Mouse (Mus musculus) limb, embryonic 15.5 days (tissue): ENCODE data around the gene Ogfrl1. TPM values are rescaled to one million over a fixed set of nuclear protein-coding genes. Genes with fewer than 3 reads are reported as not detected.
"Not testable (repeated sequence)": the region's sequence is repeated elsewhere in the genome, so short reads cannot be mapped to it uniquely, and the experiment has no call there.

Experiments
- ATAC-seq: fragments of 200-750 bp; cut with Nextera tagmentation; 2 replicates; pipeline ENCODE4 v1.8.0; 2017; ENCODE audit warnings: low read depth, moderate TSS enrichment; ENCODE audit not compliant: insufficient number of reproducible peaks, low FRiP score, low TSS enrichment
- H3K27ac ChIP-seq: fragments of 300-500 bp; sonication (generic); 2 replicates; pipeline ENCODE4 v1.5.1; 2015; ENCODE audit warnings: moderate library complexity, mild to moderate bottlenecking, inconsistent platforms
- H3K27me3 ChIP-seq: fragments of 300-500 bp; sonication (generic); 2 replicates; pipeline ENCODE4 v1.6.1; 2015; ENCODE audit warnings: inconsistent platforms
- H3K36me3 ChIP-seq: fragments of 300-500 bp; sonication (generic); 2 replicates; pipeline ENCODE4 v1.6.1; 2015; ENCODE audit warnings: inconsistent platforms
- H3K4me1 ChIP-seq: fragments of 300-500 bp; sonication (generic); 2 replicates; pipeline ENCODE4 v1.6.1; 2015; ENCODE audit warnings: inconsistent platforms
- H3K4me2 ChIP-seq: fragments of 300-500 bp; sonication (generic); 2 replicates; pipeline ENCODE4 v1.6.1; 2015; ENCODE audit warnings: mild to moderate bottlenecking, inconsistent platforms
- H3K4me3 ChIP-seq: fragments of 300-500 bp; sonication (generic); 2 replicates; pipeline ENCODE4 v1.5.1; 2015; ENCODE audit warnings: mild to moderate bottlenecking, inconsistent platforms
- H3K9ac ChIP-seq: fragments of 300-500 bp; sonication (generic); 2 replicates; pipeline ENCODE4 v1.6.1; 2015; ENCODE audit warnings: inconsistent platforms
- H3K9me3 ChIP-seq: fragments of 300-500 bp; sonication (generic); 2 replicates; pipeline ENCODE4 v1.6.1; 2016; ENCODE audit warnings: inconsistent platforms
- WGBS: fragments of 180-500 bp; shearing (Covaris S2); methylation state at CpG from one replicate; pipeline ENCODE4 v1.1.7; 2015; 5-methylcytosine and 5-hydroxymethylcytosine counted together
- polyA plus RNA-seq: library from polyadenylated mRNA; unstranded; fragments of >200 nt; fragmentation: Nextera tagmentation; extraction: Ambion mirVana; gene quantifications from 2 replicates; pipeline ENCODE4 v1.2.1, GENCODE M21; 2015

Gene Ogfrl1
- 6.4 and 9.4 TPM in 2 replicates for polyA plus RNA-seq

- H3K9me3 ChIP-seq = no peaks in the 10 kb centered on the region
- ATAC-seq = no peak
- no peak within 1 kb of the TSS for H3K9ac ChIP-seq
- H3K4me2 ChIP-seq = no peak within 1 kb of the TSS
- H3K4me3 ChIP-seq = no peak within 1 kb of the TSS
- no peaks in the 10 kb centered on the region for H3K27me3 ChIP-seq
- no peaks in the 10 kb centered on the region for H3K36me3 ChIP-seq
- 76% methylated on average over 4 of the region's 4 CpGs for WGBS
- H3K27ac ChIP-seq = no peak within 1 kb of the TSS
- no peaks in the 10 kb centered on the region for H3K4me1 ChIP-seq
These were observed at the start of gene Ogfrl1 for GRCm38 (mm10) chr1:23397623-23398022. Gene Ogfrl1, minus strand, starts transcription at chr1:23397772.

GRCm38 (mm10) chr1:23445736-23446424, 48.3 kb upstream of the Ogfrl1 start:
- 79% methylated on average over 5 of the region's 5 CpGs for WGBS
- no peaks in the 10 kb centered on the region for H3K4me1 ChIP-seq
- ATAC-seq = no peak
- H3K9me3 ChIP-seq = no peaks in the 10 kb centered on the region
- H3K27ac ChIP-seq = no peak overlapping the region
- H3K4me2 ChIP-seq = no peak overlapping the region
- no peaks in the 10 kb centered on the region for H3K36me3 ChIP-seq
- H3K4me3 ChIP-seq = no peak overlapping the region
- H3K27me3 ChIP-seq = no peaks in the 10 kb centered on the region
- H3K9ac ChIP-seq = no peak overlapping the region

- Histone ChIP-seq H3K36me3 (no peaks in the 10 kb centered on the region), H3K27me3 (no peaks in the 10 kb centered on the region), H3K9ac (no peak overlapping the region), H3K9me3 (no peaks in the 10 kb centered on the region), H3K27ac (no peak overlapping the region), H3K4me3 (no peak overlapping the region), H3K4me2 (no peak overlapping the region), H3K4me1 (no peaks in the 10 kb centered on the region)
- ATAC-seq = no peak
- WGBS = 77% methylated on average over 3 of the region's 3 CpGs
These were observed 36.0 kb upstream of the Ogfrl1 start for GRCm38 (mm10) chr1:23433612-23434011.

GRCm38 (mm10) chr1:23426447-23426846, 28.9 kb upstream of the Ogfrl1 start:
- Histone ChIP-seq H3K36me3 (no peaks in the 10 kb centered on the region), H3K27ac (no peak overlapping the region), H3K4me3 (no peak overlapping the region), H3K27me3 (no peaks in the 10 kb centered on the region), H3K9ac (no peak overlapping the region), H3K4me2 (no peak overlapping the region), H3K9me3 (no peaks in the 10 kb centered on the region), H3K4me1 (no peaks in the 10 kb centered on the region)
- no peak for ATAC-seq
- WGBS = 67% methylated on average over 2 of the region's 2 CpGs

- Histone ChIP-seq H3K9ac (no peak overlapping the region), H3K4me2 (no peak overlapping the region), H3K27me3 (no peaks in the 10 kb centered on the region), H3K4me3 (no peak overlapping the region), H3K27ac (no peak overlapping the region), H3K9me3 (no peaks in the 10 kb centered on the region), H3K4me1 (no peaks in the 10 kb centered on the region), H3K36me3 (no peaks in the 10 kb centered on the region)
- 88% methylated on average over 1 of the region's 1 CpGs for WGBS
- no peak for ATAC-seq
These were observed 21.4 kb upstream of the Ogfrl1 start for GRCm38 (mm10) chr1:23418941-23419340.

- no peaks in the 10 kb centered on the region for H3K36me3 ChIP-seq
- no peak overlapping the region for H3K4me3 ChIP-seq
- H3K27ac ChIP-seq = no peak overlapping the region
- H3K4me2 ChIP-seq = no peak overlapping the region
- H3K4me1 ChIP-seq = no peaks in the 10 kb centered on the region
- H3K27me3 ChIP-seq = no peaks in the 10 kb centered on the region
- H3K9me3 ChIP-seq = no peaks in the 10 kb centered on the region
- WGBS = 42% methylated on average over 2 of the region's 2 CpGs
- no peak overlapping the region for H3K9ac ChIP-seq
- ATAC-seq = no peak
These were observed 20.5 kb upstream of the Ogfrl1 start for GRCm38 (mm10) chr1:23418059-23418458.

- H3K36me3 ChIP-seq = no peaks in the 10 kb centered on the region
- 87% methylated on average over 3 of the region's 3 CpGs for WGBS
- no peak for ATAC-seq
- no peaks in the 10 kb centered on the region for H3K9me3 ChIP-seq
- H3K9ac ChIP-seq = no peak overlapping the region
- no peak overlapping the region for H3K4me3 ChIP-seq
- no peaks in the 10 kb centered on the region for H3K4me1 ChIP-seq
- no peak overlapping the region for H3K27ac ChIP-seq
- H3K4me2 ChIP-seq = no peak overlapping the region
- H3K27me3 ChIP-seq = no peaks in the 10 kb centered on the region
These were observed 20.0 kb upstream of the Ogfrl1 start for GRCm38 (mm10) chr1:23417562-23417961.

GRCm38 (mm10) chr1:23411533-23411932, 14.0 kb upstream of the Ogfrl1 start:
- Histone ChIP-seq H3K4me3 (no peak overlapping the region), H3K4me1 (no peaks in the 10 kb centered on the region), H3K27me3 (no peaks in the 10 kb centered on the region), H3K9me3 (no peaks in the 10 kb centered on the region), H3K4me2 (no peak overlapping the region), H3K36me3 (no peaks in the 10 kb centered on the region), H3K9ac (no peak overlapping the region), H3K27ac (no peak overlapping the region)
- no peak for ATAC-seq
- 90% methylated on average over 5 of the region's 5 CpGs for WGBS

GRCm38 (mm10) chr1:23409960-23410359, 12.4 kb upstream of the Ogfrl1 start:
- no peak overlapping the region for H3K4me3 ChIP-seq
- no peak for ATAC-seq
- no peaks in the 10 kb centered on the region for H3K4me1 ChIP-seq
- no peaks in the 10 kb centered on the region for H3K27me3 ChIP-seq
- WGBS = 78% methylated on average over 2 of the region's 2 CpGs
- no peak overlapping the region for H3K4me2 ChIP-seq
- H3K36me3 ChIP-seq = no peaks in the 10 kb centered on the region
- no peak overlapping the region for H3K27ac ChIP-seq
- no peaks in the 10 kb centered on the region for H3K9me3 ChIP-seq
- H3K9ac ChIP-seq = no peak overlapping the region

- no peak overlapping the region for H3K9ac ChIP-seq
- H3K9me3 ChIP-seq = no peaks in the 10 kb centered on the region
- no peak overlapping the region for H3K4me2 ChIP-seq
- no peak overlapping the region for H3K27ac ChIP-seq
- H3K27me3 ChIP-seq = no peaks in the 10 kb centered on the region
- no peak overlapping the region for H3K4me3 ChIP-seq
- no peaks in the 10 kb centered on the region for H3K36me3 ChIP-seq
- no peaks in the 10 kb centered on the region for H3K4me1 ChIP-seq
- WGBS = 86% methylated on average over 3 of the region's 3 CpGs
- ATAC-seq = no peak
These were observed 4.8 kb upstream of the Ogfrl1 start for GRCm38 (mm10) chr1:23402401-23402800.

GRCm38 (mm10) chr1:23399552-23399951, 2.0 kb upstream of the Ogfrl1 start:
- H3K9ac ChIP-seq = no peak overlapping the region
- H3K27me3 ChIP-seq = no peaks in the 10 kb centered on the region
- no peaks in the 10 kb centered on the region for H3K36me3 ChIP-seq
- WGBS = 68% methylated on average over 1 of the region's 1 CpGs
- H3K4me1 ChIP-seq = no peaks in the 10 kb centered on the region
- H3K9me3 ChIP-seq = no peaks in the 10 kb centered on the region
- no peak for ATAC-seq
- no peak overlapping the region for H3K4me2 ChIP-seq
- H3K4me3 ChIP-seq = no peak overlapping the region
- H3K27ac ChIP-seq = no peak overlapping the region

- not testable (repeated sequence) for ATAC-seq
- 77% methylated on average over 2 of the region's 2 CpGs for WGBS
These were observed 3.2 kb downstream of the Ogfrl1 start for GRCm38 (mm10) chr1:23394356-23394755.

GRCm38 (mm10) chr1:23391744-23392143, 5.8 kb downstream of the Ogfrl1 start:
- Histone ChIP-seq H3K4me1 (no peaks in the 10 kb centered on the region), H3K4me3 (no peak overlapping the region), H3K27me3 (no peaks in the 10 kb centered on the region), H3K36me3 (no peaks in the 10 kb centered on the region), H3K27ac (no peak overlapping the region), H3K9me3 (no peaks in the 10 kb centered on the region), H3K9ac (no peak overlapping the region), H3K4me2 (no peak overlapping the region)
- WGBS = 85% methylated on average over 7 of the region's 7 CpGs
- ATAC-seq = no peak

More at GRCm38 (mm10) chr1:23394356-23394755, 3.2 kb downstream of the Ogfrl1 start:
- not testable (repeated sequence) for H3K9ac ChIP-seq, H3K4me2 ChIP-seq, H3K36me3 ChIP-seq, H3K27me3 ChIP-seq, H3K4me3 ChIP-seq, H3K27ac ChIP-seq, H3K4me1 ChIP-seq, H3K9me3 ChIP-seq
